Mouse (Mus musculus): ENCODE measurements around the gene Loxl3. TPM values are rescaled to one million over a fixed set of nuclear protein-coding genes. Genes with fewer than 3 reads are reported as not detected.

Loxl3 gene
- polyA plus RNA-seq, 1 experiment from 2014 or later: 26.0 TPM

DNA sequence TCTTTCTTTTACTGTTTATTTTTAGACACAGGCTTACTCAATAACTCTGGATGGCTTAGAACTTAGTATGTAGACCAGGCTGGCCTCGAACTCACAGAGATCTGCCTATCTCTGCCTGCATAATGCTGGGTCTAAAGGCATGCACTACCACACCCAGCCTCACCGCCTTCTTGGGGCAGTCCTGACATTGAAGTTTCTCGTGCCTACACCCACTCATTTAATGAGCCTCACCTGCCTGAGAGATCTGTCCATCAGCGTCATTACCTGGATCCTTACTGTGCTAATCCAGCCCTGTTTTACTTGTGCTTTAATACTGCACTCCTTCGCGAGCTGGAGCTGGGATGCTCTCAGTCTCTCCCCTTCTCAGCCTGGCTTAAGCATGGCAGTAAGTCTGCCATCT is 22.2 kb upstream of the Loxl3 start:
- no peak overlapping the region for H3K4me2 ChIP-seq (ENCODE audit: low read depth, low read length)
- no peaks in the 10 kb centered on the region for H3K36me3 ChIP-seq (ENCODE audit: control insufficient read depth, insufficient read depth, low read length)
- 76% methylated on average over 6 of the region's 6 CpGs for WGBS
- no peak for ATAC-seq (ENCODE audit: low read depth)
- H3K27me3 ChIP-seq (ENCODE audit: control insufficient read depth, insufficient read depth, low read depth, low read length): no peaks in the 10 kb centered on the region; the same call in 1 of the 2 replicates
- H3K4me3 ChIP-seq (ENCODE audit: low read length): no peak overlapping the region
- H3K9me3 ChIP-seq (ENCODE audit: control insufficient read depth, low read length): no peaks in the 10 kb centered on the region
- no peak overlapping the region for H3K27ac ChIP-seq (ENCODE audit: low read length)
- no peak overlapping the region for H3K9ac ChIP-seq (ENCODE audit: low read length)
- H3K4me1 ChIP-seq (replicated peaks; ENCODE audit: control insufficient read depth, insufficient read depth, low read length): peaks cover 5% of the 10 kb centered on the region

DNA sequence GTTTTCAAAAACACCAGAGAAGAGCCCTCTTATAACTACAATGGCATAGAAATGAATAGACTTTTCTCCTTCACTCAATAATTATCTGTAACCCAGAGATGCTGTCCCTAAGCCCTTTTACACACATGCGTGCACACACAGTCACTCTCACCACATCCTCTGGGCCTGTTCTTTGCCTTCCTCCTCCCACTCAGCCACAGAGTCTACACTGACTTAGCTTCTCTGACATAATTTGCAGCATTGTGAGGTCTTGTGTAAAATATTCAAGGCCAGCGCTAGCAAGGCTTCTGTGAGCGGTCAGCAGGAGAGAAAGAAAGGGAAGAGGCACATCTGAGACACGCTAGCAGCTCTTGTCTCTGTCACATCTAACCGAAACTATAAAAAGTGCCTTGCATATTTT is 20.5 kb upstream of the Loxl3 start:
- no peak overlapping the region for H3K4me2 ChIP-seq (ENCODE audit: low read depth, low read length)
- H3K9me3 ChIP-seq (ENCODE audit: control insufficient read depth, low read length): no peaks in the 10 kb centered on the region
- no peak overlapping the region for H3K9ac ChIP-seq (ENCODE audit: low read length)
- no peaks in the 10 kb centered on the region for H3K36me3 ChIP-seq (ENCODE audit: control insufficient read depth, insufficient read depth, low read length)
- H3K27ac ChIP-seq (ENCODE audit: low read length): no peak overlapping the region
- no peak for ATAC-seq (ENCODE audit: low read depth)
- 74% methylated on average over 5 of the region's 5 CpGs for WGBS
- no peak overlapping the region for H3K4me3 ChIP-seq (ENCODE audit: low read length)
- H3K27me3 ChIP-seq (ENCODE audit: control insufficient read depth, insufficient read depth, low read depth, low read length): no peaks in the 10 kb centered on the region; the same call in 1 of the 2 replicates
- peaks cover 5% of the 10 kb centered on the region for H3K4me1 ChIP-seq (replicated peaks; ENCODE audit: control insufficient read depth, insufficient read depth, low read length)

DNA sequence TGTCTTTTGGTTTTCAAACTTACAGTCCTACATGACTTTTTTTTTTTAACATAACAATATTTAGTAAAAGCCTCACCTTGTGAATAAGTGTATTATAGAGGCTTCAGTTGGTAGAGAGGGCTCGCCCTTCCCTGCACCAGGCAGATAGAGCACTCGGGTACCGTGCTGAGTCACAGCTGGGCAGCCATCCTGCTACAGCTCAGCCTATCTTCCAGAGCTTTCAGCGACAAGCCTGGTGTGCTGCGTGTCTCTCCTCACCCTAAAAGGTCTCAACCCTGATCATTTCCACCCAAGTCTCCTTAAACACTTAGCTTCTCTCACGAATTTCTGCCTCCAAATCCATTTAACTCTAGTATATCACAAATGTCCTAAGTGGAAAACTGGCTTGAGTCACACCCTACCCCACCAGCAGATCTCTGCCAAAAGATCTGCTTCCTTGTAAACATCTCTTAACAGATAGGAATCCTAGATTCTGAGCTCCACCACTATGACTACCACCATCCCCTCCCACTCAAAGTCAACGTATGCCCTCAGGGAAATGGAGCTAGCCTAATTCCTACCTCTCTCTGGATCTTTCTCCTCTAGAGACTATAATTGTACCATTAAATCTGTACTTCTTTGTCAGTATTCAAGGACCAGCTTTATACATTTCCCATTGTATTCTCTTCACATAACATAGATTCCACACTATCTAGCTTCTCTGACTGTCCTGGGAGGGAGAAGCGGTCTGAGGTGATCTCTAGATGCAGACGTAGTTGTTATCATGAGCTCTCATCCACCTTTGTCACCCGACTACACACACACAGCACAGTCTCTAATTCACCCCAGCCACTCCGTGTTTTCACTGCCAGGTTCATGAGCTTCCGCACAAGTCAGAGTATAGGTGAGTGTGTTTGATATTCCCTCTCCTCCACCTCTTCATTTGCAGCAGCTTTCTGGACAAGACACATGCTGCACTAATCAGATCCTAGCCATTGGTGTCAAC is 19.2 kb upstream of the Loxl3 start:
- no peak overlapping the region for H3K9ac ChIP-seq (ENCODE audit: low read length)
- WGBS: 59% methylated on average over 12 of the region's 12 CpGs
- H3K4me2 ChIP-seq (ENCODE audit: low read depth, low read length): no peak overlapping the region
- no peak overlapping the region for H3K4me3 ChIP-seq (ENCODE audit: low read length)
- no peaks in the 10 kb centered on the region; the same call in 1 of the 2 replicates for H3K27me3 ChIP-seq (ENCODE audit: control insufficient read depth, insufficient read depth, low read depth, low read length)
- peaks cover 5% of the 10 kb centered on the region for H3K4me1 ChIP-seq (replicated peaks; ENCODE audit: control insufficient read depth, insufficient read depth, low read length)
- no peak; the same call in 1 of the 2 replicates for ATAC-seq (ENCODE audit: low read depth)
- H3K27ac ChIP-seq (ENCODE audit: low read length): no peak overlapping the region
- H3K36me3 ChIP-seq (ENCODE audit: control insufficient read depth, insufficient read depth, low read length): no peaks in the 10 kb centered on the region
- H3K9me3 ChIP-seq (ENCODE audit: control insufficient read depth, low read length): no peaks in the 10 kb centered on the region

DNA sequence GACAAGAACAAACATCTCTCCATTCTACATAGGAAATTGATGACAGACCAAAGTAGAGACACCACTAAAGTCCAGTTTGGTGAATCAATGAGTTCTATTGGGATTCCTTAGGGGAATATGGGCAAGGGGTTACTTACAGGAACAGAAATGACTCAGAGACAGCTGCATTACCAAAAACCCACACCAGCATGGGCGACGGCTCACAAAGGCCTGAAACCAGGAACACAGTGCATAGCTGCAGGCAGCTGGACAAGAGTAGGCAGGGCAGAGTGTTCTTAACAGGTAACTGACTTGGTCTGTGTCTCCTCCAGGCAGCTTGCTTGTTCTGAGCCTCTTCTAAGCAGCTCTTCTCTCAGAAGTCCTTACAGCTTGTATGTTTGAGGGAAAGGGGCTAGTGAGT is 18.2 kb upstream of the Loxl3 start:
- no peak overlapping the region for H3K4me2 ChIP-seq (ENCODE audit: low read depth, low read length)
- 86% methylated on average over 2 of the region's 2 CpGs for WGBS
- ATAC-seq (ENCODE audit: low read depth): no peak
- no peaks in the 10 kb centered on the region for H3K36me3 ChIP-seq (ENCODE audit: control insufficient read depth, insufficient read depth, low read length)
- H3K9me3 ChIP-seq (ENCODE audit: control insufficient read depth, low read length): no peaks in the 10 kb centered on the region
- no peaks in the 10 kb centered on the region; the same call in 1 of the 2 replicates for H3K27me3 ChIP-seq (ENCODE audit: control insufficient read depth, insufficient read depth, low read depth, low read length)
- no peak overlapping the region for H3K27ac ChIP-seq (ENCODE audit: low read length)
- H3K4me3 ChIP-seq (ENCODE audit: low read length): no peak overlapping the region
- H3K4me1 ChIP-seq (replicated peaks; ENCODE audit: control insufficient read depth, insufficient read depth, low read length): no peaks in the 10 kb centered on the region; the same call in 1 of the 2 replicates
- no peak overlapping the region for H3K9ac ChIP-seq (ENCODE audit: low read length)

DNA sequence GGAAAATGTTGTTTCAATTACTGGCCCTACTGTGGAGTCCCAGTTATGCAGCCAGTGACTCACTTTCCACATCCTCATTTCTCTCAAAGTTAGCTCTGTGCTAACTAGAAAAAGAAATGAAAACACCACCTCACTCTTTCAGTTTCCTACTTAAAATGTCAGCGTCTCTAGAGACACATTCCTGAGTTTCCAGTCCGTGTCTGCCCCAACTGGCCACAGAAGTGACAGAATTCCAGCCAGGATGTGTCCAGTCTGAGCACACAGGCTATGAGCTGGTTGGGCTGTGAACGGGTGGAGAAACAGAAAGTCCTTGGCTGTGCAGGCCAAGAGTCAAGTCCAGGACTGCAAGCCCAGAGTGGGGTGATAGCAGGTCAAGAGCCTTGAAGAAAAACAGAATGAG is 16.8 kb upstream of the Loxl3 start:
- H3K9me3 ChIP-seq (ENCODE audit: control insufficient read depth, low read length): no peaks in the 10 kb centered on the region
- H3K27ac ChIP-seq (ENCODE audit: low read length): no peak overlapping the region
- no peaks in the 10 kb centered on the region; the same call in 1 of the 2 replicates for H3K4me1 ChIP-seq (replicated peaks; ENCODE audit: control insufficient read depth, insufficient read depth, low read length)
- no peaks in the 10 kb centered on the region; the same call in 1 of the 2 replicates for H3K27me3 ChIP-seq (ENCODE audit: control insufficient read depth, insufficient read depth, low read depth, low read length)
- ATAC-seq (ENCODE audit: low read depth): peak; percentile 36; the same call in 1 of the 2 replicates
- H3K9ac ChIP-seq (ENCODE audit: low read length): no peak overlapping the region
- H3K36me3 ChIP-seq (ENCODE audit: control insufficient read depth, insufficient read depth, low read length): no peaks in the 10 kb centered on the region
- no peak overlapping the region for H3K4me3 ChIP-seq (ENCODE audit: low read length)
- 14% methylated on average over 3 of the region's 3 CpGs for WGBS
- H3K4me2 ChIP-seq (ENCODE audit: low read depth, low read length): no peak overlapping the region

DNA sequence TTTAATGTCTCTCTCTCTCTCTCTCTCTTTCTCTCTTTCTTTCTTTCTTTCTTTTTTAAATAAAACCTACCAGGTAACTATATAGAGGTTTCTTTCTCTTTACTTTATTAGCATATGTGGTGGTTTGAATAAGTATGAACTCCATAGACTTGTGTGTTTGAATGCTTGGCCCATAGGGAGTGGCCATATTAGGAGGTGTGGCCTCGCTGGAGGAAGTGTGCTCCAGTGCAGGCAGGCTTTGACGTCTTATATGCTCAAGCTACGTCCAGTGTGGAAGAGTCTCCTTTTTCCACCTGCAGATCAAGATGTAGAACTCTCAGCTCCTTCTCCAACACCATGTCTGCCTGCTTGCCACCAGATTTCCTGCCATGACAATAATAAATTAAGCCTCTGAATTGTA is 14.9 kb upstream of the Loxl3 start:
- no peak overlapping the region for H3K9ac ChIP-seq (ENCODE audit: low read length)
- WGBS: 62% methylated on average over 3 of the region's 3 CpGs
- ATAC-seq (ENCODE audit: low read depth): no peak
- H3K4me3 ChIP-seq (ENCODE audit: low read length): no peak overlapping the region
- no peak overlapping the region for H3K27ac ChIP-seq (ENCODE audit: low read length)
- no peaks in the 10 kb centered on the region for H3K36me3 ChIP-seq (ENCODE audit: control insufficient read depth, insufficient read depth, low read length)
- H3K27me3 ChIP-seq (ENCODE audit: control insufficient read depth, insufficient read depth, low read depth, low read length): no peaks in the 10 kb centered on the region; the same call in 1 of the 2 replicates
- no peaks in the 10 kb centered on the region; the same call in 1 of the 2 replicates for H3K4me1 ChIP-seq (replicated peaks; ENCODE audit: control insufficient read depth, insufficient read depth, low read length)
- H3K4me2 ChIP-seq (ENCODE audit: low read depth, low read length): no peak overlapping the region
- no peaks in the 10 kb centered on the region for H3K9me3 ChIP-seq (ENCODE audit: control insufficient read depth, low read length)

DNA sequence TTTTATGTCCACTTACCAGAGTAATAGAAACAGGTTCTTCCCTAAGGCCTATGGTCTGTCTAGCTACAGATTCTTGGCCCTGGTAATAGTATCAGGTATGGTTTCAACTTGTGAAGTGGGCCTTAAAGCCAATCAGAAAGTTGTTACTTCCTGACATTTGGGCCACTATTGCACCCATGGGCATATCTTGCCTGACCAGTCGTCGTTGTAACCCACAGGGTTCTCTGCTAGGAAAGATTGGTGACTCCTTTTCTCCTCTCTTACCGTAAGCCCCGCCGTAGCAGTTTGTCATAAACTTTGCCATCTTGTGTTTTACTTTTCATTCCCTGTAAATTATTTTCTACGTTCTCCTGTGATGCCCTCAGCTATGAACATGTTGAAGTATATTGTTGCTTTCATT is 13.9 kb upstream of the Loxl3 start:
- 81% methylated on average over 6 of the region's 6 CpGs for WGBS
- no peaks in the 10 kb centered on the region for H3K9me3 ChIP-seq (ENCODE audit: control insufficient read depth, low read length)
- no peaks in the 10 kb centered on the region for H3K27me3 ChIP-seq (ENCODE audit: control insufficient read depth, insufficient read depth, low read depth, low read length)
- ATAC-seq (ENCODE audit: low read depth): no peak
- no peaks in the 10 kb centered on the region for H3K36me3 ChIP-seq (ENCODE audit: control insufficient read depth, insufficient read depth, low read length)
- H3K4me2 ChIP-seq (ENCODE audit: low read depth, low read length): no peak overlapping the region
- H3K4me3 ChIP-seq (ENCODE audit: low read length): no peak overlapping the region
- H3K9ac ChIP-seq (ENCODE audit: low read length): no peak overlapping the region
- H3K4me1 ChIP-seq (replicated peaks; ENCODE audit: control insufficient read depth, insufficient read depth, low read length): no peaks in the 10 kb centered on the region
- H3K27ac ChIP-seq (ENCODE audit: low read length): no peak overlapping the region

DNA sequence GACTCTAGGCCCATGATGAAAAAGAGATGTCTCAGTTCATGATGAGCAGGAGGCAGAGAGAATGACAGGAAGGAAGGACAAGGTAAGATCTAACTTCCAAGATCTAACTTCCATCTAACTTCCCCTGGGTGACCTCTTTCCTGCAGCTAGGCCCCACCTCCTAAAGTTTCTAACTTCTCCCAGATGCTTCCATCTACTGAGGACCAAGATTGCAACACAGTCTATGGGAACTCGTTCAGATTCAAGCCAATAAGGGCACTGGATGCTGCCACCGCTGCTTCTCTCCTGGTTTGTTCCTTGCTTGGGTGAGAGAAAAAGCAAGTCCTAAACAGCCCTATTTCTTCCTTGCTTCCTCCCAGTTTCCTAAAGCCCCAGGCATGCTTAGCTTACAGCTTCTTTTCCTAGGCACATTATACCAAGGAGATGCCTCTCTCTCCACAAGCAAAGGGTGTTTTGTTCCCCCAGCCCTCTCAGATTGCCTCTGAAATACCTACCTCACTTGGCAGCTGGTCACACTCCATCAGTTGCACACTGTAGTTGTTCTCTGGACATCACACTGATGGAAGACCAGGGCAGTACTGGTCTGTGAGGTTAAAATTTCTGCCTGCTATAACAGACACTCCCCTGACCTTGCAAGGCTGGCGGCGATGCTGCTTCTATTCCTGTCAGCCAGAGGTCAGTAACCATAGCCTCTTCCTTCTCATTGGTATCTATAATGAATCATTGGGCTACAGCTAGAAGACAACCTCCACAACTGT is 13.0 kb upstream of the Loxl3 start:
- Histone ChIP-seq H3K4me2 (ENCODE audit: low read depth, low read length) (no peak overlapping the region), H3K4me1 (replicated peaks; ENCODE audit: control insufficient read depth, insufficient read depth, low read length) (no peaks in the 10 kb centered on the region), H3K9me3 (ENCODE audit: control insufficient read depth, low read length) (no peaks in the 10 kb centered on the region), H3K4me3 (ENCODE audit: low read length) (no peak overlapping the region), H3K27me3 (ENCODE audit: control insufficient read depth, insufficient read depth, low read depth, low read length) (no peaks in the 10 kb centered on the region), H3K36me3 (ENCODE audit: control insufficient read depth, insufficient read depth, low read length) (no peaks in the 10 kb centered on the region), H3K9ac (ENCODE audit: low read length) (no peak overlapping the region), H3K27ac (ENCODE audit: low read length) (no peak overlapping the region)
- no peak for ATAC-seq (ENCODE audit: low read depth)
- 71% methylated on average over 4 of the region's 4 CpGs for WGBS

DNA sequence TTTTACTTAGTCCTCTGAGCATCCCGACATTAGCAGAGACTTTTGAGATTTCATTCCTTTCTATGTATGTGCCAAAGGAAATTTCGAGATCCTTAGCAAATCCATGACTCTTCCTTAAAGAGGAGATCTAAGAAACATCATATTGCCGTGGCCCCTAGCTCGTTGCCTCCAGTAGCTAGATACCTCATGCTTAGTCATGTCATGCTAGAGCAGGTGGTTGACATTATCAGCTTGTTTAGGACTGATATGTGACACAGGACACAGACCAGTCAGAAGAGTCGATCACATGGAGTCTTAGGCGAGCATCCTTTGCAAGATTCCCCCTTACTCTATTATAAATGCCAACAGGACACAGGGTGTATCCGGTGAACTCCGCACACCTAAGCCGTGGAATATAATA is 11.0 kb upstream of the Loxl3 start:
- no peak overlapping the region for H3K4me3 ChIP-seq (ENCODE audit: low read length)
- H3K27ac ChIP-seq (ENCODE audit: low read length): no peak overlapping the region
- H3K4me1 ChIP-seq (replicated peaks; ENCODE audit: control insufficient read depth, insufficient read depth, low read length): peaks cover 5% of the 10 kb centered on the region
- no peaks in the 10 kb centered on the region for H3K36me3 ChIP-seq (ENCODE audit: control insufficient read depth, insufficient read depth, low read length)
- WGBS: 84% methylated on average over 9 of the region's 9 CpGs
- no peak for ATAC-seq (ENCODE audit: low read depth)
- H3K9ac ChIP-seq (ENCODE audit: low read length): no peak overlapping the region
- H3K4me2 ChIP-seq (ENCODE audit: low read depth, low read length): no peak overlapping the region
- no peaks in the 10 kb centered on the region for H3K9me3 ChIP-seq (ENCODE audit: control insufficient read depth, low read length)
- no peaks in the 10 kb centered on the region for H3K27me3 ChIP-seq (ENCODE audit: control insufficient read depth, insufficient read depth, low read depth, low read length)

All from lung, embryonic 16.5 days (tissue).